Mouse (Mus musculus): ENCODE results near the gene Sox30.

DNA sequence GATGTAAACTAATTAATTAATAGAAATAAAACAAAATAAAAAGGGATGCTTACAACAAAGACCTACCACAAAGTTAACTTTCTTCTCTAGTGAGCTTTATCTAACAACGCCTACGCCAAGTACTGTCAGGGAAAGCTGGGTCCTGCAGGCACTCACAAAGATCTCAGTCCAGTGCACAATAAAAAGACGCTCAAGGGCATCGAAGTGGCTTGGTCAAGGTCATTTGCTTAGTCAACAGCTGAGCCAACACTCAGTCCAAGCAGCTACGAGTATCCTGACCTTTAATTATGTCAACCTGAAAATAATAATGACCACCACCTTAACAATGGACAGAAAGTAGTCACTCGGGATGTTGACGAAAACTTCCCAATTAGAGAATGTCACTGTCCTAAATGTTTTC is 37.8 kb upstream of the Sox30 start:
- TF ChIP-seq CTCF (IDR thresholded peaks at IDR 0.05; ENCODE audit: extremely low read depth, insufficient read length, insufficient replicate concordance, low read depth, low read length) (no peak), POLR2A (IDR thresholded peaks at IDR 0.05; ENCODE audit: low read depth, low read length) (no peak)

Measured in small intestine, adult 2 months (tissue).